Mouse (Mus musculus) bone marrow, adult 2 months (tissue): ENCODE measurements around the gene Cnga1.

Experiments used
- CTCF ChIP-seq: fragments of 200-500 bp; IDR thresholded peaks from 2 replicates; pipeline ENCODE4 v1.5.1; 2011; ENCODE audit warnings: low read length, control low read depth; ENCODE audit not compliant: control insufficient read depth, insufficient read depth
- POLR2A ChIP-seq: fragments of 200-500 bp; IDR thresholded peaks from 2 replicates; pipeline ENCODE4 v1.6.1; 2011; ENCODE audit warnings: low read depth, mild to moderate bottlenecking, control low read depth, low read length, borderline replicate concordance; ENCODE audit not compliant: control insufficient read depth

DNA sequence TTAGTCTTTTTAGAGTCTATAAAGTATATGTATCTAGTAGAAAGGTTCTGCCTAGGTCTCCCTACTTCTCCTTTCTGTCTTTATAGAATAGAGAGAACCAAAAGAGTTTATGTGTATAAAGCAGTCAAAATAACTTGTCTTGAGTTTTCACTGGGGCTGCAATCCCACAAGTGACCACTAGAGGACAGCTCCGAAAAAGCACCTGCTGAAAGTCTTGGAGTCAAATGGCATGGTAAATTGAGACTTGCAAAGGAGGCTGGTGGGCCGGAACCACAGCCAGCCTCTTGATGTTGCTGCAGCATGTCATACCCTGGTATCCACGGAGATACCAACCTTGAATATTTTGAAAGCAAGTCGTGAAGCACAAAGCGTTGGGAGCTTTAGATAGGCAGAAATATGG, 21.2 kb upstream of the Cnga1 start:
- no peak for TF ChIP-seq POLR2A
- peak; percentile 41 for TF ChIP-seq CTCF
